Mouse (Mus musculus): ENCODE measurements at regions not wholly inside any gene's neighbourhood (a gene's known extent, or its start where the extent isn't known, plus 50 kb on each side); places are given as distances from the start of the nearest gene placed in this dataset.

- no peak overlapping the region for H3K4me2 ChIP-seq (ENCODE audit: low read depth, low read length)
- H3K9ac ChIP-seq (replicated peaks; ENCODE audit: low read length), result no peak overlapping the region
- no peak overlapping the region for H3K4me3 ChIP-seq (ENCODE audit: low read length)
- ATAC-seq (peak; percentile 68), DNase-seq (ENCODE audit: low spot score) (peak; percentile 67)
- no peaks in the 10 kb centered on the region for H3K27me3 ChIP-seq (ENCODE audit: insufficient read depth, low read length)
- peaks cover 10% of the 10 kb centered on the region; the same call in 1 of the 2 replicates for H3K4me1 ChIP-seq (ENCODE audit: insufficient read depth, low read length)
- H3K9me3 ChIP-seq (ENCODE audit: low read length), result no peaks in the 10 kb centered on the region
- no peak for TF ChIP-seq CTCF (IDR thresholded peaks at IDR 0.05; ENCODE audit: low read depth)
- no peak overlapping the region for H3K27ac ChIP-seq
- no peaks in the 10 kb centered on the region for H3K36me3 ChIP-seq (ENCODE audit: insufficient read depth, low read length)
- 21% methylated on average over 8 of the region's 8 CpGs for WGBS
These were observed 714.9 kb upstream of the Acvr2a start for GRCm38 (mm10) chr2:48098931-48099531.

DNA sequence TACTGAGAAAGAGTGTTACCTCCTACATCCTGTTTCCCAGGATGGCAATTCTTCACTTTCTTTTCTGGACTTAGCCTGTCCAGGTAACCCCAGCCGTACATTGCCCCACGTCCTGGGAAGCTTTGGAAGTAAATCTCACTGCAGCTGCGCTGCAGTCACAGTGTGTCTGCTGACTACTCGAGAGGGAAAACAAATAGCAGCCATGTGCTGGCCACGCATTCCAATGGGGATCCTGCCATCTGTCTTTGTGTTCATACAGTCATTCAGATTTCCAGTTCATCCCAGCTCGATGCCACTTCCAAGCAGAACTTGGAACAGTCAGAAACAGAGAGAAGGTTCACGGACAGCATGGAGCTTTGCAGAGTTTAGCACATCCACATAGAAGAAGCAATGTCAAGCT lies 690.2 kb upstream of the Acvr2a start:
- Histone ChIP-seq H3K4me3 (ENCODE audit: low read length) (no peak overlapping the region), H3K36me3 (ENCODE audit: insufficient read depth, low read length) (no peaks in the 10 kb centered on the region), H3K4me1 (ENCODE audit: insufficient read depth, low read length) (no peaks in the 10 kb centered on the region), H3K27ac (no peak overlapping the region), H3K27me3 (ENCODE audit: insufficient read depth, low read length) (no peaks in the 10 kb centered on the region), H3K4me2 (ENCODE audit: low read depth, low read length) (no peak overlapping the region), H3K9ac (replicated peaks; ENCODE audit: low read length) (no peak overlapping the region), H3K9me3 (ENCODE audit: low read length) (no peaks in the 10 kb centered on the region)
- ATAC-seq (no peak), DNase-seq (ENCODE audit: low spot score) (peak; percentile 11)
- 39% methylated on average over 7 of the region's 7 CpGs for WGBS
- TF ChIP-seq CTCF (IDR thresholded peaks at IDR 0.05; ENCODE audit: low read depth), result no peak

DNA sequence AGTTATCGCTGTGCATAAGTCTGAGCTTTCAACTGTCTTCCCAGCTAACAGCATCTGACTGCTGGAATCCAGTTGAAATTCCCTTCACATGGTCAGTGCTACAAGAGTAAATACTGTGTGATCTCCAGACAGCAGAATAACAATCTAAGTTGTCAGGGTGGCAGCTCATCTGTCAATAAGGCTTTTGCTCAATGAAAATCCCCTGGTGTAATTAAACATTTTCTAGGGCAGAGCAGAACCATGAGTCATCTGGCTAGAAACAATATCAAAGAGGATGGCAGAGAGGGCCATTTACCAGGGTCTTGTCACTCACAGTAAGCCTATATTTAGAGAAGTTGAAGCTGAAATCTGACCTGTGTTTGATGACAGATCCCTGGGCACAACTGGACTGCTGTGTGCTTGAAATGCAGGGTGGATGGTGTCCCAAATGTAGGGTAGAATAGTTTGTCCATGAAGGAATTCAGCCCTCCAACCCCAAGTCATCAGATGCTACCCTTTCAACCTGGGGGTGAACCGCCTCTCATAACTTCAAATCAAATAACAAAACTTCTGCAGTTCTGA lies 675.8 kb upstream of the Acvr2a start:
- no peaks in the 10 kb centered on the region for H3K4me1 ChIP-seq (ENCODE audit: insufficient read depth, low read length)
- no peak overlapping the region for H3K4me2 ChIP-seq (ENCODE audit: low read depth, low read length)
- WGBS, result 92% methylated on average over 2 of the region's 2 CpGs
- no peaks in the 10 kb centered on the region for H3K36me3 ChIP-seq (ENCODE audit: insufficient read depth, low read length)
- DNase-seq (ENCODE audit: low spot score), result no peak
- ATAC-seq, result no peak
- H3K27me3 ChIP-seq (ENCODE audit: insufficient read depth, low read length), result no peaks in the 10 kb centered on the region
- no peaks in the 10 kb centered on the region for H3K9me3 ChIP-seq (ENCODE audit: low read length)
- TF ChIP-seq CTCF (IDR thresholded peaks at IDR 0.05; ENCODE audit: low read depth), result no peak
- H3K4me3 ChIP-seq (ENCODE audit: low read length), result no peak overlapping the region
- H3K27ac ChIP-seq, result no peak overlapping the region
- H3K9ac ChIP-seq (replicated peaks; ENCODE audit: low read length), result no peak overlapping the region

DNA sequence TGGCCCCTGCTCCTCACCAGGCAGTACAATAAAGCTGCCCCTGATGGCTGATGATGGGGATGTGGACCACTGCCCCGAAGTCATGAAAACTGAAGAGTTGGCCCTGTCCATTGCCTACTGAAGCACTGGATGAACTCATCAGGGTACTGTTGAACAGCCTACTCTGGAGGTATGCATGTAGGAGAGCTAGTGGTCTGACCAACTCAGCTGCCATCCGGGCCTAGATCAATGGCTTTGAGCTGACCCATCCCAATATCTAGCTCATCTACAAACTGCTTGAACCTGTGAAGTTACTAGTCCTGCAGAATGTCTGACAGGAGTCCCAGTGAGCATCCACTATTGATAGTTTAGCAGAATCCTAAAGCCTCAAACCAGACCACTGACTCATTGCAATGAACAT lies 672.6 kb upstream of the Acvr2a start:
- WGBS, result 96% methylated on average over 2 of the region's 2 CpGs
- Histone ChIP-seq H3K4me2 (ENCODE audit: low read depth, low read length) (no peak overlapping the region), H3K4me1 (ENCODE audit: insufficient read depth, low read length) (no peaks in the 10 kb centered on the region), H3K9me3 (ENCODE audit: low read length) (no peaks in the 10 kb centered on the region), H3K9ac (replicated peaks; ENCODE audit: low read length) (no peak overlapping the region), H3K36me3 (ENCODE audit: insufficient read depth, low read length) (no peaks in the 10 kb centered on the region), H3K27ac (no peak overlapping the region), H3K4me3 (ENCODE audit: low read length) (no peak overlapping the region), H3K27me3 (ENCODE audit: insufficient read depth, low read length) (no peaks in the 10 kb centered on the region)
- no peak for ATAC-seq
- DNase-seq (ENCODE audit: low spot score), result no peak
- TF ChIP-seq CTCF (IDR thresholded peaks at IDR 0.05; ENCODE audit: low read depth), result no peak

DNA sequence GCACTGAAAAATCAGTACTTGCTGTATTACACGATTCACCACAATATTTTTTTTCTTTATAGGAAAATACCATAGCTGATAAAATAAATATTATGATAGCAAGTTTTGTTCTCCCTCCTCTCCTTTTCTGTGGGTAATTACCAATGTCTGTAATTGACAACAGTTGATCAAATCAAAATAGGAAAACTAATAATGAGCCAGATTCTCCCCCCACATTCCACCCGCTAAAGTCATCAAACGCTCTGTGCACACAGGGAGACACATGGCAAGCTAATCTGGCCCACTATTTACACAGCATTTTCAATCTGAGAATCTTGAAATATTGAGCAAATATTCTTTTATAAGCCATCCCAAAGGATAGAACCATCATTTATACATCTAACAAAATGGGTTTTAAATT lies 659.2 kb upstream of the Acvr2a start:
- TF ChIP-seq CTCF (IDR thresholded peaks at IDR 0.05; ENCODE audit: low read depth), result no peak
- 87% methylated on average over 3 of the region's 3 CpGs for WGBS
- Histone ChIP-seq H3K4me3 (ENCODE audit: low read length) (no peak overlapping the region), H3K27me3 (ENCODE audit: insufficient read depth, low read length) (no peaks in the 10 kb centered on the region), H3K27ac (no peak overlapping the region), H3K4me1 (ENCODE audit: insufficient read depth, low read length) (no peaks in the 10 kb centered on the region), H3K36me3 (ENCODE audit: insufficient read depth, low read length) (no peaks in the 10 kb centered on the region), H3K4me2 (ENCODE audit: low read depth, low read length) (no peak overlapping the region), H3K9ac (replicated peaks; ENCODE audit: low read length) (no peak overlapping the region), H3K9me3 (ENCODE audit: low read length) (no peaks in the 10 kb centered on the region)
- ATAC-seq (no peak), DNase-seq (ENCODE audit: low spot score) (no peak)

DNA sequence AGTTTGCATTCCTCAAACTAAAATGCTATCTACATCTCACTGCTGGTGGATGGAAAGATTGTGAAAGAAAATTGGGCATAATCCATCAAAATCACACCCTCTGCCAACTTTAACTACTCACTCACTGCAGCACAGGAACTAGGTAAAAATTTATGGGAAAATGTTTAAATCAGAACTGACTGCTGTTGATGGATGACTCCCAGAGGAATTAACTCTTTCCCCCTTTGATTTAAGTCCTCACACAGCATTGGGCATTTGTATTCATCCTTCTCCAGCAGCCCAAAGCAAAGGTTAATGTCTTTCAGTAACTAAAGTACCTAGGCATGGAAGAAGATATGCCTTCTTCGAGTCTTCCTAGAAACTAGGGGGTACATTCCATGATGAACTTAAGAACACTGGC lies 641.3 kb upstream of the Acvr2a start:
- no peak for TF ChIP-seq CTCF (IDR thresholded peaks at IDR 0.05; ENCODE audit: low read depth)
- DNase-seq (ENCODE audit: low spot score) (no peak), ATAC-seq (no peak)
- H3K4me2 ChIP-seq (ENCODE audit: low read depth, low read length), result no peak overlapping the region
- H3K4me3 ChIP-seq (ENCODE audit: low read length), result no peak overlapping the region
- no peaks in the 10 kb centered on the region for H3K36me3 ChIP-seq (ENCODE audit: insufficient read depth, low read length)
- no peaks in the 10 kb centered on the region for H3K9me3 ChIP-seq (ENCODE audit: low read length)
- H3K4me1 ChIP-seq (ENCODE audit: insufficient read depth, low read length), result no peaks in the 10 kb centered on the region
- no peaks in the 10 kb centered on the region for H3K27me3 ChIP-seq (ENCODE audit: insufficient read depth, low read length)
- no peak overlapping the region for H3K27ac ChIP-seq
- 78% methylated on average over 1 of the region's 1 CpGs for WGBS
- no peak overlapping the region for H3K9ac ChIP-seq (replicated peaks; ENCODE audit: low read length)

GRCm38 (mm10) chr2:48186161-48186560 lies 627.7 kb upstream of the Acvr2a start:
- 83% methylated on average over 1 of the region's 1 CpGs for whole genome bisulfite sequencing
- no peak for DNase-seq (ENCODE audit: low spot score)
- H3K27ac ChIP-seq, result no peak overlapping the region
- no peak for TF ChIP-seq CTCF (IDR thresholded peaks at IDR 0.05; ENCODE audit: low read depth)
- H3K27me3 ChIP-seq (ENCODE audit: insufficient read depth, low read length), result no peaks in the 10 kb centered on the region
- H3K9ac ChIP-seq (replicated peaks; ENCODE audit: low read length), result no peak overlapping the region
- ATAC-seq, result no peak
- no peak overlapping the region for H3K4me3 ChIP-seq (ENCODE audit: low read length)
- no peaks in the 10 kb centered on the region for H3K4me1 ChIP-seq (ENCODE audit: insufficient read depth, low read length)
- no peaks in the 10 kb centered on the region for H3K9me3 ChIP-seq (ENCODE audit: low read length)
- no peaks in the 10 kb centered on the region for H3K36me3 ChIP-seq (ENCODE audit: insufficient read depth, low read length)
- no peak overlapping the region for H3K4me2 ChIP-seq (ENCODE audit: low read depth, low read length)

Measured in hindbrain, postnatal 0 days (tissue).